Mouse (Mus musculus) limb, embryonic 11.5 days (tissue): ENCODE data around the gene Ift43. TPM values are rescaled to one million over a fixed set of nuclear protein-coding genes. Genes with fewer than 3 reads are reported as not detected.

Experiments
- ATAC-seq: fragments of 200-750 bp; cut with Nextera tagmentation; 2 replicates; pipeline ENCODE4 v1.8.0; 2017; ENCODE audit warnings: low read depth; ENCODE audit not compliant: insufficient number of reproducible peaks, low FRiP score, low TSS enrichment
- DNase-seq: peaks from one replicate; pipeline ENCODE4 v3.0.0-alpha.2; 2015; ENCODE audit warnings: low spot score
- H3K27ac ChIP-seq: fragments of 300-500 bp; sonication (generic); replicated peaks from 2 replicates; pipeline ENCODE4 v1.5.1; 2014; ENCODE audit warnings: low read depth, mild to moderate bottlenecking, low read length
- H3K27me3 ChIP-seq: fragments of 300-500 bp; sonication (generic); 2 replicates; pipeline ENCODE4 v1.6.1; 2014; ENCODE audit warnings: mild to moderate bottlenecking, low read length, mixed read lengths; ENCODE audit not compliant: control insufficient read depth, insufficient read depth
- H3K36me3 ChIP-seq: fragments of 300-500 bp; sonication (generic); 2 replicates; pipeline ENCODE4 v1.6.1; 2014; ENCODE audit warnings: mild to moderate bottlenecking, low read length, moderate library complexity, mixed read lengths; ENCODE audit not compliant: control insufficient read depth, insufficient read depth
- H3K4me1 ChIP-seq: fragments of 300-500 bp; sonication (generic); 2 replicates; pipeline ENCODE4 v1.6.1; 2014; ENCODE audit warnings: low read length, mixed read lengths; ENCODE audit not compliant: control insufficient read depth, insufficient read depth
- H3K4me2 ChIP-seq: fragments of 300-500 bp; sonication (generic); 2 replicates; pipeline ENCODE4 v1.6.1; 2014; ENCODE audit warnings: low read depth, mild to moderate bottlenecking, moderate library complexity; ENCODE audit not compliant: severe bottlenecking
- H3K4me3 ChIP-seq: fragments of 300-500 bp; sonication (generic); 2 replicates; pipeline ENCODE4 v1.5.1; 2014; ENCODE audit warnings: low read depth, low read length
- H3K9ac ChIP-seq: fragments of 300-500 bp; sonication (generic); 2 replicates; pipeline ENCODE4 v1.6.1; 2014; ENCODE audit warnings: mild to moderate bottlenecking, low read length
- H3K9me3 ChIP-seq: fragments of 300-500 bp; sonication (generic); 2 replicates; pipeline ENCODE4 v1.6.1; 2016; ENCODE audit warnings: low read length; ENCODE audit not compliant: control insufficient read depth
- WGBS: fragments of 180-500 bp; shearing (Covaris S2); extraction: QIAGEN DNeasy Blood & Tissue Kit; methylation state at CpG from one replicate; pipeline ENCODE4 v1.1.7; 2014; 5-methylcytosine and 5-hydroxymethylcytosine counted together
- polyA plus RNA-seq: library from polyadenylated mRNA; unstranded; fragments of >200 nt; fragmentation: Nextera tagmentation; extraction: Ambion mirVana; gene quantifications from 2 replicates; pipeline ENCODE4 v1.2.1, GENCODE M21; 2014

Ift43 gene
- polyA plus RNA-seq, 1 experiment from 2014 or later, result 81.3 TPM

DNA sequence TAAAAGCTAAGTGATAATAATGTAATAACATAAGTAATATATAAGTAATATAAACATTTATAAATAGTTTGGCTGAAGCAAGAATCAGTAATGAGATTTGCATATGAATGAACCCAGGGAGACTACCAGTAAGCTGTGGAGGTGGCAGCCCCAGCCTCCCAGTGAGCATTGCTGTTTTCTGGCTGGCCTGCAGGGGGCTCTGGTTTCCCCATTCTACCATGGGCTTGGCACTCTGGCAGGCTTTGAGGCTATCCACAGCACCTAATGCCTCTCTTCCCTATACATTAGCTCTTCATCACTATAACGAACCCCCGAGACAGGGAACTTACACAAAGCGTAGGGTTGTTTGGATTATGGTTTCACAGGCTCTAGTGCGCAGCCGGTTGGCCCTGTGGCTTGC lies 105.8 kb downstream of the Ift43 start:
- no peak for ATAC-seq
- Histone ChIP-seq H3K36me3 (no peaks in the 10 kb centered on the region), H3K27ac (no peak overlapping the region), H3K4me2 (no peak overlapping the region), H3K9ac (no peak overlapping the region), H3K27me3 (0 out of 2 replicates have a peak, but pooled peaks cover 2% of the 10 kb centered on the region), H3K4me1 (no peaks in the 10 kb centered on the region), H3K4me3 (no peak overlapping the region), H3K9me3 (no peaks in the 10 kb centered on the region)
- DNase-seq, result peak; percentile 51
- 70% methylated on average over 5 of the region's 5 CpGs for WGBS

DNA sequence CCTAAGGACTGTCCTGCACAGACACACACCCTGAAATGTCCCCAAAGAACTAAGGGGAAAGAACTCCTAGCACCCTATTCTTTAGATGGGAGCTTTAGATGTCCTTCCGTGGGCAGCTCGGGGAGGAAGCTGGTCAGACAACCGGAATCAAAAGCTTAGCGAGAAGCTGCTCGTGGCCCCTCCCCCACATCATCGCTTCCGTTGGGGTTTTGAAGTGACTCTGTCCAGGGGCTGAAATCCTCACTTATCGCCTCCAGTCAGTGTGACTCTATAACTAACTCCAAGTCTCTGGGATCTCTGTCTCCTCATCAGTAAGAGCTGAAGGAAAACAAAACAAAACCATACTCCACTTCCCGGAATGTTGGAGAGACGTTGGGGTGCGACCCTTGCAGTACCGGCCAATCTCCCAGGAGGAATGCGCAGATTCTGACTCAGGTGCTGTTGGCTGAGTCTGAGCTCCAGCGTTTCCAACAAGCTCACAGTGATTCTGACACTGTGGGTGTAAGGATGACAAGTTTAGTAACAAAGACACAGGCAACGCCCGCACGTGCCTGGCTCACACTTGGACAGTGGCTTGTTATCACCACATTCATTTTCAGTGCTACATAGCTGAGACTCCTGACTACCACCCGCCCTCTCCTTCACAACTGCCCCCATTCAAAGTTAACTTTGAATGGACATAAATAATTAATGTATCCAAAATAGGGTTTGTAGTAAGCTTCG lies 107.4 kb downstream of the Ift43 start:
- H3K4me2 ChIP-seq, result no peak overlapping the region
- 21% methylated on average over 19 of the region's 19 CpGs for WGBS

DNA sequence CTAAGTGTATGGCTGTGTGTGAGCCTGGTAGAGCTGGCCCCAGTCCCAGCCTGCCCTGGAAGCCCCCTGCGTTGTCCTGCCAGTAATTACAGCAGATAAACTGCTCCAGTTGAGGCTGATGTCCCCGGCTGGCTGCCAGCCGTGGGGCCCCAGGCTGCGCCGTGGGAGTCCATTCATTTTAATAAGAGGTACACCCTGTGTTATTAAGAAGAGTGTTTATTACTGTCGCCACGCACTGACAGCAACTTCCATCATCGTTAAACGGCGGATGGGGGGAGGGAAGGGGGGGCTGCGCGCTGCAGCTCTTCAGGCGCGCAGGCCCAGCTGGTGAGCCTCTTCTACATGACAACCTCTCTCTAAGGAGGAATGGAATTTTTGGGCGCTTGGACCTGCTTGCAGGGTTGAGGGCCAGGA lies 109.7 kb downstream of the Ift43 start:
- no peak overlapping the region for H3K4me2 ChIP-seq
- no peak overlapping the region for H3K27ac ChIP-seq
- ATAC-seq, result no peak
- no peaks in the 10 kb centered on the region for H3K9me3 ChIP-seq
- 0 out of 2 replicates have a peak, but pooled peaks cover 2% of the 10 kb centered on the region for H3K27me3 ChIP-seq
- WGBS, result 28% methylated on average over 15 of the region's 15 CpGs
- no peak for DNase-seq
- H3K4me1 ChIP-seq, result no peaks in the 10 kb centered on the region
- H3K4me3 ChIP-seq, result no peak overlapping the region
- no peak overlapping the region for H3K9ac ChIP-seq
- H3K36me3 ChIP-seq, result no peaks in the 10 kb centered on the region

More for the DNA sequence above, 107.4 kb downstream of the Ift43 start:
- Histone ChIP-seq H3K9me3 (no peaks in the 10 kb centered on the region), H3K4me3 (no peak overlapping the region), H3K27me3 (0 out of 2 replicates have a peak, but pooled peaks cover 2% of the 10 kb centered on the region), H3K4me1 (no peaks in the 10 kb centered on the region), H3K9ac (no peak overlapping the region), H3K27ac (no peak overlapping the region), H3K36me3 (no peaks in the 10 kb centered on the region)
- DNase-seq (peak; percentile 62), ATAC-seq (no peak)

DNA sequence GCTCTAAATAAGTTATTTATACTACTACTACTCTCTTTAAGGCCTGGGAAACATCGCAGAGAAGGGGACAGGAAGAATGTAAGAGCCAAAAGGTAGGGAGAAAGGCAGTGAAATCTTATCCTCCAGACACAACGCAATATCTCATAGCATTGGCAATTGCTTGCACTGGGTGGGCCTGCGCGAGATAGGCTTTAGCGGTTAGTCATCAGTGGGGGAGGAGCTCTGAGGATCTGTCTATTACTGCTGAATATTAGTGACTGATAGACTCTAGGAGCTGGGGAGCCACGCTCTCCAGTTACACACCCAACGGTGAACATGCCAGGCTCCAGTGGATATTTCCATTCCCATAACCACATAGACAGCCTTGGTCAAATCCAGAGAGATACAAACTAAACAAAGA lies 114.6 kb downstream of the Ift43 start:
- ATAC-seq (no peak), DNase-seq (no peak)
- no peaks in the 10 kb centered on the region for H3K27me3 ChIP-seq
- H3K36me3 ChIP-seq, result no peaks in the 10 kb centered on the region
- no peak overlapping the region for H3K4me3 ChIP-seq
- no peak overlapping the region for H3K27ac ChIP-seq
- H3K4me1 ChIP-seq, result no peaks in the 10 kb centered on the region
- H3K9me3 ChIP-seq, result no peaks in the 10 kb centered on the region
- no peak overlapping the region for H3K9ac ChIP-seq
- 96% methylated on average over 7 of the region's 7 CpGs for WGBS
- no peak overlapping the region for H3K4me2 ChIP-seq

DNA sequence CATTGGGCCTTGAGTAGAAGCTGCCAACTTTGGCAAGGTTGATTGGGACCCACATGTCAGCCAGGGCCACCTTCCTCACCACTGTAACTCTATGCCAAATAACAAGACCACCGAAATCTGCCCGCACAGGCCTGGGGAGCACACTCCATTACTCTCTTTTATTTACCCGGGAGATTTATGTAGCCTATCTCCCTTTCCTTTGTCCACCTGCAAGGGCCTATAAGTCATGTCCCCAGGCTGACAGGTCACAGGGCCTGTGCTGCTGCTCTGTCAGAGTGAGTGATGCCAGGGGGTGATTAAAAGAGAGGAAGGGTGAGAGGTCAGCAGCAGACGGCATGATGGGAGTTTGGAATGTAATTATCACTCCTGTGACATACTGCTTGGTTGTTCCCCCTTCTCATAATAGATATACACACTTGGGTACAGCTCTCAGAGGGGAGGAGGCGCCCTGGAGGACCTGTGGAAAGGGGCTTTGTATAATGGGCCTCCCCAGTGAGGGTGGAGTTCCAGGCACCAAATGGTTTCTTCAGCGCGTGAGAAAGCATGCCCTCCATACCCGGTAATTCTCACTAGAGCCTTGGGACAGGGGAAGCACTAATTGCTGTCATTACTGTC lies 121.2 kb downstream of the Ift43 start:
- Histone ChIP-seq H3K4me1 (no peaks in the 10 kb centered on the region), H3K9ac (no peak overlapping the region), H3K27me3 (no peaks in the 10 kb centered on the region), H3K36me3 (no peaks in the 10 kb centered on the region), H3K4me3 (no peak overlapping the region), H3K4me2 (no peak overlapping the region), H3K9me3 (no peaks in the 10 kb centered on the region), H3K27ac (no peak overlapping the region)
- ATAC-seq (no peak), DNase-seq (no peak)
- 8% methylated on average over 8 of the region's 8 CpGs for WGBS

DNA sequence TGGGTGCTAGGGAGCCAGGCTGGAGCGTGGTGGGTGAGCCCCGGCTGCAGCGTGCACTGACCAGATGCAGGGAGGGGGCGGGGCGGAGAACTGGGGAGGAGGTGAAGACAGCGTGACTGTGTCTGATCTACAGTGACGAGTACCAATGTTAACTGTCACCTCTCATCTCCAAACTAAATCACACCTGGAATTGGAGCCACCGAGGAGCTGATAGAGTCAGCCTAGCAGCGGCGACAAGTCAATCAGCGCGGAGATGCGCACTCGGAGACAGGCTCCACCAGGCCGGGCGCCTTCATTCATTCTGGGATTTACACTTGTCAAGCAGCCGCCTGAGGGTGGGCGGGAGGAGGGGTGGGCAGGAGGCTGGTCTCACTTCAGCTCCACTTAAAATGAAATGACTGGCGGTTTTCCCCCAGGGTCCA lies 128.8 kb downstream of the Ift43 start:
- ATAC-seq, result no peak
- H3K9ac ChIP-seq, result no peak overlapping the region
- H3K4me2 ChIP-seq, result no peak overlapping the region; the same call in 1 of the 2 replicates
- H3K4me1 ChIP-seq, result no peaks in the 10 kb centered on the region
- no peak for DNase-seq
- no peaks in the 10 kb centered on the region for H3K36me3 ChIP-seq
- H3K4me3 ChIP-seq, result no peak overlapping the region
- no peak overlapping the region for H3K27ac ChIP-seq
- no peaks in the 10 kb centered on the region for H3K9me3 ChIP-seq
- WGBS, result 1% methylated on average over 19 of the region's 19 CpGs
- H3K27me3 ChIP-seq, result peaks cover 46% of the 10 kb centered on the region

Other genes with a start within 250 kb of the Ift43 start
- 20.3 and 20.8 TPM in 2 replicates for gene Tgfb3, start 3.5 kb upstream of the Ift43 start, polyA plus RNA-seq
- 14.6 and 17.5 TPM in 2 replicates for gene Gpatch2l, start 159.3 kb downstream of the Ift43 start, polyA plus RNA-seq